9 mouse cellular contexts compared by ENCODE assay signal in genomic region chr2:5675431-5676142, GRCm38 (mm10). TPM values are rescaled to one million over a fixed set of nuclear protein-coding genes. Genes with fewer than 3 reads are reported as not detected.
DNase-seq lines count a peak whose midpoint lies in the region; ATAC-seq and TF ChIP-seq lines count a peak whose summit lies in the region.
"Had no signal": no experiment of that assay in that cellular context is flagged by ENCODE, and none has a peak within 500 bp of the region (broad histone marks: within the 10 kb centered on the region; RNA-seq: fewer than 3 reads in every experiment).

No protein-coding gene starts in this region.

- H3K79me2 ChIP-seq in MEL (ENCODE audit: control insufficient read depth, insufficient read depth, low read length, poor library complexity), result no peaks in the 10 kb centered on the region

- DNase-seq in adrenal gland, adult (ENCODE audit: inconsistent age in 2 of 2, low spot score in 1 of 2), result peak; percentile 11 to 43
- no peak for DNase-seq in adrenal gland, postnatal 4 days (ENCODE audit: low spot score in 2 of 2)
- DNase-seq in MEL (ENCODE audit: low read depth, low spot score), result peak; percentile 42
- peak; percentile 48 for DNase-seq in left cerebral cortex, adult 11 months (ENCODE audit: low spot score)
- DNase-seq in telencephalon, adult 2 months (ENCODE audit: low read depth, low spot score), result peak; percentile 70
- no peak for DNase-seq in kidney, postnatal 10 days
- DNase-seq in heart, postnatal 4 days, result no peak

- peak; percentile 66 for ATAC-seq in frontal cortex, adult (ENCODE audit: low TSS enrichment)

- H3K36me3 ChIP-seq in MEL (ENCODE audit: control insufficient read depth in 1 of 2, insufficient read depth in 2 of 2, low read length in 2 of 2), result peaks cover 0 to 35% of the 10 kb centered on the region in 2 experiments; a peak in 2 of 4 replicates

- H3K4me1 ChIP-seq in MEL (ENCODE audit: control insufficient read depth in 1 of 2, insufficient read depth in 2 of 2, low read length in 2 of 2), result peaks cover 20 to 41% of the 10 kb centered on the region in 2 experiments

- TF ChIP-seq RAD21 in MEL (IDR thresholded peaks at IDR 0.05; ENCODE audit: low read depth, low read length), result no peak

- H3K4me3 ChIP-seq in MEL (ENCODE audit: control insufficient read depth in 1 of 2, insufficient read depth in 1 of 2, low read depth in 2 of 2, low read length in 2 of 2), result no peak overlapping the region

- no peak for TF ChIP-seq CTCF in MEL (IDR thresholded peaks at IDR 0.05 in 2 of 3, conservative IDR thresholded peaks at IDR 0.05 in 1 of 3; ENCODE audit: control insufficient read depth in 1 of 3, insufficient read depth in 1 of 3, low read depth in 2 of 3, low read length in 3 of 3, poor library complexity in 1 of 3, severe bottlenecking in 1 of 3)

- TF ChIP-seq POLR2A in MEL (IDR thresholded peaks at IDR 0.05; ENCODE audit: control insufficient read depth in 1 of 2, insufficient read depth in 1 of 2, low read depth in 1 of 2, low read length in 2 of 2, poor library complexity in 1 of 2), result no peak

- no peak; a peak in 1 of 4 replicates for TF ChIP-seq EP300 in MEL (IDR thresholded peaks at IDR 0.05; ENCODE audit: low read depth in 1 of 2, low read length in 2 of 2)

- no peak overlapping the region for H3K27ac ChIP-seq in MEL (ENCODE audit: control insufficient read depth, low read depth, low read length)
- H3K27ac ChIP-seq: kidney, postnatal 0 days had no signal

- H3K27me3 ChIP-seq in MEL (ENCODE audit: control insufficient read depth in 1 of 2, insufficient read depth in 2 of 2, low read length in 2 of 2), result no peaks in the 10 kb centered on the region

- no peaks in the 10 kb centered on the region for H3K9me3 ChIP-seq in MEL (replicated peaks; ENCODE audit: insufficient read depth, low read length)

- H3K9ac ChIP-seq in MEL (ENCODE audit: control insufficient read depth, low read depth, low read length, poor library complexity, severe bottlenecking), result no peak overlapping the region

TF ChIP-seq in MEL, 35 proteins besides CTCF, POLR2A, EP300 and RAD21:
- TF ChIP-seq USF1 (IDR thresholded peaks at IDR 0.05; ENCODE audit: low read depth, low read length) (no peak), KAT2A (conservative IDR thresholded peaks at IDR 0.05; ENCODE audit: low read depth, low read length) (no peak), ZC3H11A (IDR thresholded peaks at IDR 0.05; ENCODE audit: low read depth, low read length) (no peak), MYB (IDR thresholded peaks at IDR 0.05; ENCODE audit: low read depth, low read length) (no peak), ZKSCAN1 (IDR thresholded peaks at IDR 0.05; ENCODE audit: low read depth, low read length) (no peak), SIN3A (IDR thresholded peaks at IDR 0.05; ENCODE audit: low read length) (no peak), TCF12 (IDR thresholded peaks at IDR 0.05; ENCODE audit: low read depth, low read length) (no peak), RCOR1 (IDR thresholded peaks at IDR 0.05; ENCODE audit: low read depth, low read length) (no peak), UBTF (IDR thresholded peaks at IDR 0.05; ENCODE audit: borderline replicate concordance, insufficient read depth, low read depth, low read length) (no peak), BHLHE40 (IDR thresholded peaks at IDR 0.05; ENCODE audit: borderline replicate concordance, low read depth, low read length) (no peak)

RNA-seq across cellular contexts. Expression of gene Camk1d, which starts 38.7 kb away (rescaled TPM):
- total RNA-seq in adrenal gland, postnatal 4 days (2021), result 10 to 100 TPM; 10.7 to 11.3 TPM
- 2.9 and 3.7 TPM in 2 replicates for total RNA-seq in MEL (2012; rRNA removed)
- 1 to 10 TPM in 1 of 2 experiments, not detected in 1; 4.4 TPM for polyA plus RNA-seq in MEL (2012; ENCODE audit: insufficient read depth in 1 of 2, insufficient read length in 2 of 2, low read depth in 1 of 2, low replicate concordance in 2 of 2, missing spikeins in 1 of 2)
- 10 to 100 TPM; 12.6 to 15.2 TPM for total RNA-seq in heart, postnatal 4 days (2021)

Comparison
In these comparisons a context has a peak if more than half of its experiments do, and no peak if none do; other contexts are left out.
1. DNase-seq: peak in adrenal gland, adult (2 of 2), MEL (single experiment), left cerebral cortex, adult 11 months (single experiment) and telencephalon, adult 2 months (single experiment); none in adrenal gland, postnatal 4 days (0 of 2), kidney, postnatal 10 days (single experiment) and heart, postnatal 4 days (single experiment).